Mouse (Mus musculus) right cerebral cortex, adult 18-20 months (tissue): ENCODE measurements around the gene Skap1.

Source experiments
- DNase-seq: peaks from one replicate; pipeline ENCODE4 v3.0.0; 2022; ENCODE audit warnings: mixed read lengths

Gene Skap1

GRCm38 (mm10) chr11:96631521-96631920 lies 167.1 kb downstream of the Skap1 start:
- no peak for DNase-seq

- DNase-seq: no peak
Observed at GRCm38 (mm10) chr11:96637927-96638326, 173.5 kb downstream of the Skap1 start.

- no peak for DNase-seq
Observed at GRCm38 (mm10) chr11:96639805-96640204, 175.4 kb downstream of the Skap1 start.

GRCm38 (mm10) chr11:96642173-96643140 lies 178.1 kb downstream of the Skap1 start:
- DNase-seq: no peak

- DNase-seq: no peak
Observed at GRCm38 (mm10) chr11:96644969-96645368, 180.6 kb downstream of the Skap1 start.

GRCm38 (mm10) chr11:96645538-96646037 lies 181.2 kb downstream of the Skap1 start:
- DNase-seq: peak; percentile 72

GRCm38 (mm10) chr11:96651848-96652247 lies 187.5 kb downstream of the Skap1 start:
- no peak for DNase-seq

GRCm38 (mm10) chr11:96653867-96654266 lies 189.5 kb downstream of the Skap1 start:
- DNase-seq: no peak

- DNase-seq: no peak
Observed at GRCm38 (mm10) chr11:96658420-96658819, 194.0 kb downstream of the Skap1 start.

- no peak for DNase-seq
Observed at GRCm38 (mm10) chr11:96666924-96667323, 202.5 kb downstream of the Skap1 start.

GRCm38 (mm10) chr11:96668367-96668766 lies 204.0 kb downstream of the Skap1 start:
- no peak for DNase-seq

- DNase-seq: peak; percentile 43
Observed at GRCm38 (mm10) chr11:96673792-96674191, 209.4 kb downstream of the Skap1 start.

GRCm38 (mm10) chr11:96674786-96675365 lies 210.5 kb downstream of the Skap1 start:
- DNase-seq: no peak

- peak; percentile 62 for DNase-seq
Observed at GRCm38 (mm10) chr11:96678026-96678425, 213.6 kb downstream of the Skap1 start.

- peak; percentile 37 for DNase-seq
Observed at GRCm38 (mm10) chr11:96679026-96679425, 214.6 kb downstream of the Skap1 start.

- no peak for DNase-seq
Observed at GRCm38 (mm10) chr11:96685381-96685780, 221.0 kb downstream of the Skap1 start.

GRCm38 (mm10) chr11:96686713-96687280 lies 222.4 kb downstream of the Skap1 start:
- DNase-seq: no peak

- DNase-seq: no peak
Observed at GRCm38 (mm10) chr11:96692250-96692649, 227.9 kb downstream of the Skap1 start.

GRCm38 (mm10) chr11:96693360-96693759 lies 229.0 kb downstream of the Skap1 start:
- DNase-seq: no peak

GRCm38 (mm10) chr11:96694774-96695173 lies 230.4 kb downstream of the Skap1 start:
- no peak for DNase-seq

- DNase-seq: no peak
Observed at GRCm38 (mm10) chr11:96696168-96696727, 231.9 kb downstream of the Skap1 start.

GRCm38 (mm10) chr11:96696842-96697455 lies 232.6 kb downstream of the Skap1 start:
- DNase-seq: no peak

- DNase-seq: no peak
Observed at GRCm38 (mm10) chr11:96697467-96697866, 233.1 kb downstream of the Skap1 start.
